ENCODE assay signal across 8 mouse cellular contexts in the genomic region with DNA sequence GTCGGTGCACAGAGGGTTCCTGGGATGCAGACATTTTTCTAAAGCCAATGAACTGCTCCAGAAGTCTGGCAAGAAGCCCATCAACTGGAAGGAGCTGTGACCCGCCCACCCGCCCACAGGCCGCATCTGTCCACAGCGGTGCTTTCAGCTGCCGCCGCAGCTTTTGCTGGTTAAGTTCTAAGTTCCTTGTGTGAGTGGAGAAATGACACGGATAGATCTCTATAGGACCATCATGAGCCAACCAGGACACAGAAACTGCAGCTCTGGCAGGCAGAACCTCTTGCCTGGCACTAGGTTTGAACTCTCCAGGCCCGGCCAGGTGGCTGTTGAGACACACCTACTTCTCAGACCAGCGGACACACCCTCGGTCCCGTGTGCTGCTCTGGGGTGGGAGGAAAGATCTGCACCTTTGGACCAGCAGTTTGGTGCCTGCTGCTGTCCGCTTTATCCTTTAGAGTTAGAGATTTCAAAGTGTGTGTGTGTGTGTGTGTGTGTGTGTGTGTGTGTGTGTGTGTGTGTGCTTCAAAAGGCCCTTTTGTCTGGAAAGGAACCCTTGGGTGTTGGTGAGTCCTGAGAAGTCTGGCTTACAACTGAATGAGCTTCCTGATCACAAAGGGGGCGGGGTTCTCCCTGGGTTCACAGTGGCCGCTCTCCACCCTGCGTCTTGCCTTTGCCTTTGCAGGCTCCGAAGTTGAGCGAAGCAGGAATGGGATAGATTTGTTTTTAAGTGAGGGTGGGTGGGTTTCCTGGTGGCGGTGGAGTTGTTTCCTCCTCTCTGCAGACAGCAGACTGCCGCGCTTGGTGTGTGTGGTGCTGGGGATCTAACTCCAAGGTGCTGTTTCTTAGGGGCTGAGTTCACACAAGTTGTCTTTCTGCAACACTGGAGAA. TPM values are rescaled to one million over a fixed set of nuclear protein-coding genes. Genes with fewer than 3 reads are reported as not detected.
DNase-seq lines count a peak whose midpoint lies in the region; ATAC-seq and TF ChIP-seq lines count a peak whose summit lies in the region.

No protein-coding gene starts in this region.

- TF ChIP-seq POLR2A in testis, adult 2 months (IDR thresholded peaks at IDR 0.05; ENCODE audit: control insufficient read depth, low read depth, low read length) = no peak

- DNase-seq in testis, postnatal 14 days (ENCODE audit: low spot score) = no peak
- DNase-seq in heart, postnatal 4 days = peak; percentile 48
- peak; percentile 71 for DNase-seq in lung, embryonic 14.5 days
- DNase-seq in cerebellum, postnatal 25 days = no peak
- DNase-seq in embryo, embryonic 10 days (ENCODE audit: low spot score) = no peak
- DNase-seq in left cerebral cortex, adult 11 months (ENCODE audit: low spot score) = no peak

- no peaks in the 10 kb centered on the region for H3K27me3 ChIP-seq in testis, adult 2 months (ENCODE audit: control insufficient read depth, insufficient read depth, low read length)
- H3K27me3 ChIP-seq in lung, embryonic 14.5 days (ENCODE audit: insufficient read depth, low read length) = no peaks in the 10 kb centered on the region

- H3K27ac ChIP-seq in testis, adult 2 months (ENCODE audit: control insufficient read depth, insufficient read depth, low read depth, low read length) = peak overlapping the region; percentile 86
- peak overlapping the region; percentile 56; the same call in 1 of the 2 replicates for H3K27ac ChIP-seq in lung, embryonic 14.5 days (ENCODE audit: low read depth)

- H3K4me3 ChIP-seq in testis, adult 2 months (ENCODE audit: control insufficient read depth, low read depth, low read length) = peak overlapping the region; percentile 1; the same call in 1 of the 2 replicates
- no peak overlapping the region for H3K4me3 ChIP-seq in lung, embryonic 14.5 days (ENCODE audit: low read depth, low read length)

- no peak for TF ChIP-seq CTCF in testis, adult 2 months (IDR thresholded peaks at IDR 0.05; ENCODE audit: control insufficient read depth, insufficient read depth, insufficient replicate concordance, low read depth, low read length)
- no peak for TF ChIP-seq CTCF in lung, embryonic 14.5 days (IDR thresholded peaks at IDR 0.05; ENCODE audit: low read depth)

- peak; percentile 29 for ATAC-seq in lung, embryonic 14.5 days (ENCODE audit: insufficient read depth)
- no peak for ATAC-seq in CD4-positive, CD25-positive, alpha-beta regulatory T cell, adult 4 months

- H3K9ac ChIP-seq in lung, embryonic 14.5 days = no peak overlapping the region

- H3K36me3 ChIP-seq in testis, adult 2 months (ENCODE audit: control insufficient read depth, insufficient read depth, low read length) = no peaks in the 10 kb centered on the region
- peaks cover 42% of the 10 kb centered on the region for H3K36me3 ChIP-seq in lung, embryonic 14.5 days (ENCODE audit: insufficient read depth)

- peaks cover 6% of the 10 kb centered on the region for H3K4me1 ChIP-seq in testis, adult 2 months (ENCODE audit: control insufficient read depth, insufficient read depth, low read length)
- peaks cover 5% of the 10 kb centered on the region; the same call in 1 of the 2 replicates for H3K4me1 ChIP-seq in lung, embryonic 14.5 days (ENCODE audit: insufficient read depth)

- no peaks in the 10 kb centered on the region for H3K9me3 ChIP-seq in lung, embryonic 14.5 days (ENCODE audit: low read depth, low read length)

- WGBS in lung, embryonic 14.5 days = 60% methylated on average over 21 of the region's 21 CpGs

- H3K4me2 ChIP-seq in lung, embryonic 14.5 days = no peak overlapping the region

RNA-seq across cellular contexts. Expression of a gene that starts 7.8 kb away (rescaled TPM):
- 3.0 and 4.6 TPM in 2 replicates for polyA plus RNA-seq in testis, adult 2 months (2012; rRNA removed)
- 100 to 1,000 TPM; 101 to 102 TPM for total RNA-seq in heart, postnatal 4 days (2021)
- polyA plus RNA-seq in lung, embryonic 14.5 days (2014; fragmentation: Nextera tagmentation; extraction: Ambion mirVana) = 1.7 and 2.3 TPM in 2 replicates
- polyA plus RNA-seq in CD4-positive, CD25-positive, alpha-beta regulatory T cell, adult 4 months (2017; shearing (Covaris generic)) = under 1 TPM; 0.24 to 0.62 TPM

RNA-seq across cellular contexts. Expression of a gene that starts 8.3 kb away (rescaled TPM):
- 8.2 and 9.4 TPM in 2 replicates for polyA plus RNA-seq in testis, adult 2 months (2012; rRNA removed)
- total RNA-seq in heart, postnatal 4 days (2021) = 10 to 100 TPM; 34.0 to 40.7 TPM
- 44.0 and 44.2 TPM in 2 replicates for polyA plus RNA-seq in lung, embryonic 14.5 days (2014; fragmentation: Nextera tagmentation; extraction: Ambion mirVana)
- 1 to 10 TPM; 3.7 to 9.2 TPM for polyA plus RNA-seq in CD4-positive, CD25-positive, alpha-beta regulatory T cell, adult 4 months (2017; shearing (Covaris generic))

RNA-seq across cellular contexts. Expression of a gene that starts 10.5 kb away (rescaled TPM):
- 2.2 and 3.1 TPM in 2 replicates for polyA plus RNA-seq in testis, adult 2 months (2012; rRNA removed)
- total RNA-seq in heart, postnatal 4 days (2021) = 1 to 10 TPM; 4.8 to 6.4 TPM
- polyA plus RNA-seq in lung, embryonic 14.5 days (2014; fragmentation: Nextera tagmentation; extraction: Ambion mirVana) = 8.9 and 11.3 TPM in 2 replicates
- polyA plus RNA-seq in CD4-positive, CD25-positive, alpha-beta regulatory T cell, adult 4 months (2017; shearing (Covaris generic)) = 1 to 10 TPM; 3.8 to 6.6 TPM

RNA-seq across cellular contexts. Expression of a gene that starts 47.2 kb away (rescaled TPM):
- 21.9 and 27.0 TPM in 2 replicates for polyA plus RNA-seq in testis, adult 2 months (2012; rRNA removed)
- total RNA-seq in heart, postnatal 4 days (2021) = under 1 TPM in 1 of 2 experiments, not detected in 1; 0.20 TPM
- polyA plus RNA-seq in lung, embryonic 14.5 days (2014; fragmentation: Nextera tagmentation; extraction: Ambion mirVana) = 0.11 and 0.22 TPM in 2 replicates
- polyA plus RNA-seq in CD4-positive, CD25-positive, alpha-beta regulatory T cell, adult 4 months (2017; shearing (Covaris generic)) = not detected

Comparison
In these comparisons a context has a peak if more than half of its experiments do, and no peak if none do; other contexts are left out.
1. DNase-seq: peak in heart, postnatal 4 days (single experiment) and lung, embryonic 14.5 days (single experiment); none in testis, postnatal 14 days (single experiment), cerebellum, postnatal 25 days (0 of 2), embryo, embryonic 10 days (single experiment) and left cerebral cortex, adult 11 months (single experiment).